22 mouse cellular contexts compared by ENCODE assay signal in genomic region chr5:114961590-114962360, GRCm38 (mm10). TPM values are rescaled to one million over a fixed set of nuclear protein-coding genes. Genes with fewer than 3 reads are reported as not detected.
DNase-seq lines count a peak whose midpoint lies in the region; ATAC-seq and TF ChIP-seq lines count a peak whose summit lies in the region.
"Had no signal": no experiment of that assay in that cellular context is flagged by ENCODE, and none has a peak within 500 bp of the region (broad histone marks: within the 10 kb centered on the region; RNA-seq: fewer than 3 reads in every experiment).

No protein-coding gene starts in this region.

- no peak overlapping the region for H3K4me3 ChIP-seq in lung, embryonic 16.5 days (ENCODE audit: low read length)
- H3K4me3 ChIP-seq in kidney, postnatal 0 days (replicated peaks; ENCODE audit: low read depth, low read length) = no peak overlapping the region
- H3K4me3 ChIP-seq: embryonic facial prominence, embryonic 13.5 days; limb, embryonic 10.5 days; neural tube, embryonic 12.5 days had no signal

- ATAC-seq in lung, embryonic 16.5 days (ENCODE audit: low read depth) = peak; percentile 62; the same call in 1 of the 2 replicates
- ATAC-seq in kidney, postnatal 0 days (replicated peaks; ENCODE audit: low FRiP score, low read depth) = peak; percentile 60
- ATAC-seq in CD4-positive, CD25-positive, alpha-beta regulatory T cell, adult 4 months = no peak
- no peak for ATAC-seq in granulocyte monocyte progenitor cell, adult 5-6 weeks (replicated peaks; ENCODE audit: poor library complexity, severe bottlenecking)

- no peak for TF ChIP-seq CTCF in kidney, postnatal 0 days (IDR thresholded peaks at IDR 0.05; ENCODE audit: low read depth)

- no peak overlapping the region for H3K4me2 ChIP-seq in lung, embryonic 16.5 days (ENCODE audit: low read depth, low read length)
- no peak overlapping the region for H3K4me2 ChIP-seq in kidney, postnatal 0 days (ENCODE audit: low read length)
- H3K4me2 ChIP-seq: embryonic facial prominence, embryonic 13.5 days; hindbrain, embryonic 14.5 days; neural tube, embryonic 12.5 days had no signal

- H3K9ac ChIP-seq in lung, embryonic 16.5 days (ENCODE audit: low read length) = no peak overlapping the region
- no peak overlapping the region for H3K9ac ChIP-seq in kidney, postnatal 0 days (ENCODE audit: low read depth, low read length)
- H3K9ac ChIP-seq: embryonic facial prominence, embryonic 13.5 days; hindbrain, embryonic 14.5 days; liver, embryonic 14.5 days; neural tube, embryonic 12.5 days had no signal

- H3K27ac ChIP-seq in lung, embryonic 16.5 days (ENCODE audit: low read length) = no peak overlapping the region
- H3K27ac ChIP-seq in kidney, postnatal 0 days = peak overlapping the region; percentile 57; the same call in 1 of the 2 replicates
- H3K27ac ChIP-seq: embryonic facial prominence, embryonic 13.5 days; hindbrain, embryonic 14.5 days; limb, embryonic 10.5 days; liver, embryonic 14.5 days; macrophage; neural tube, embryonic 12.5 days had no signal

- peaks cover 4% of the 10 kb centered on the region; the same call in 1 of the 2 replicates for H3K4me1 ChIP-seq in lung, embryonic 16.5 days (replicated peaks; ENCODE audit: control insufficient read depth, insufficient read depth, low read length)
- H3K4me1 ChIP-seq in kidney, postnatal 0 days (replicated peaks; ENCODE audit: insufficient read depth, low read length) = peaks cover 10% of the 10 kb centered on the region
- H3K4me1 ChIP-seq: neural tube, embryonic 12.5 days had no signal

- H3K27me3 ChIP-seq in lung, embryonic 16.5 days (ENCODE audit: control insufficient read depth, insufficient read depth, low read depth, low read length) = no peaks in the 10 kb centered on the region
- H3K27me3 ChIP-seq in kidney, postnatal 0 days (ENCODE audit: insufficient read depth, low read length) = no peaks in the 10 kb centered on the region
- H3K27me3 ChIP-seq: neural tube, embryonic 12.5 days had no signal

- DNase-seq in embryo, embryonic 10.5 days (ENCODE audit: low spot score) = peak; percentile 32
- DNase-seq in embryo, embryonic 10 days (ENCODE audit: low spot score) = no peak
- DNase-seq in lung, postnatal 14 days = no peak
- DNase-seq in forelimb bud, embryonic 11.5 days (ENCODE audit: low read depth, low spot score) = peak; percentile 33
- DNase-seq in kidney, postnatal 0 days (ENCODE audit: low spot score) = peak; percentile 73
- DNase-seq: adrenal gland, postnatal 14 days; cerebellum, adult 9-11 months; midbrain, embryonic 14.5 days; thymus, postnatal 36 days had no signal

- 28% methylated on average over 4 of the region's 4 CpGs for WGBS in lung, embryonic 16.5 days
- WGBS in kidney, postnatal 0 days = 17% methylated on average over 4 of the region's 4 CpGs

- no peaks in the 10 kb centered on the region for H3K36me3 ChIP-seq in lung, embryonic 16.5 days (ENCODE audit: control insufficient read depth, insufficient read depth, low read length)
- no peaks in the 10 kb centered on the region for H3K36me3 ChIP-seq in kidney, postnatal 0 days (ENCODE audit: insufficient read depth, low read length)
- H3K36me3 ChIP-seq: embryonic facial prominence, embryonic 13.5 days; limb, embryonic 10.5 days; neural tube, embryonic 12.5 days had no signal

- no peaks in the 10 kb centered on the region for H3K9me3 ChIP-seq in lung, embryonic 16.5 days (ENCODE audit: control insufficient read depth, low read length)
- H3K9me3 ChIP-seq in kidney, postnatal 0 days (replicated peaks; ENCODE audit: low read length) = no peaks in the 10 kb centered on the region
- H3K9me3 ChIP-seq: embryonic facial prominence, embryonic 13.5 days; limb, embryonic 10.5 days; neural tube, embryonic 12.5 days had no signal

RNA-seq across cellular contexts. Expression of gene Hnf1a, which starts 9.1 kb away (rescaled TPM):
- polyA plus RNA-seq in lung, embryonic 16.5 days (2015; fragmentation: Nextera tagmentation; extraction: Ambion mirVana) = 0.08 and 0.16 TPM in 2 replicates
- polyA plus RNA-seq in kidney, postnatal 0 days (2015; fragmentation: Nextera tagmentation; extraction: Ambion mirVana) = 10.8 and 12.5 TPM in 2 replicates
- polyA plus RNA-seq in CD4-positive, CD25-positive, alpha-beta regulatory T cell, adult 4 months (2017; shearing (Covaris generic)) = under 1 TPM in 1 of 2 experiments, not detected in 1; 0.09 TPM
- not detected in 2 replicates for total RNA-seq in granulocyte monocyte progenitor cell, adult 5-6 weeks (2014; fragmentation: Nextera tagmentation)
- total RNA-seq in granulocyte monocyte progenitor cell, adult 5-6 weeks (2017) = not detected in 2 replicates
- total RNA-seq: CH12.LX; layer of hippocampus, postnatal 25 days had no signal
- polyA plus RNA-seq: embryonic facial prominence, embryonic 13.5 days; forebrain, embryonic 11.5 days; heart, embryonic 14.5 days; hindbrain, embryonic 14.5 days; macrophage; midbrain, embryonic 14.5 days had no signal

RNA-seq across cellular contexts. Expression of gene 2210016L21Rik, which starts 19.8 kb away (rescaled TPM):
- 48.0 and 49.2 TPM in 2 replicates for polyA plus RNA-seq in lung, embryonic 16.5 days (2015; fragmentation: Nextera tagmentation; extraction: Ambion mirVana)
- polyA plus RNA-seq in kidney, postnatal 0 days (2015; fragmentation: Nextera tagmentation; extraction: Ambion mirVana) = 75.3 and 79.6 TPM in 2 replicates
- 10 to 100 TPM; 34.5 to 46.3 TPM for polyA plus RNA-seq in CD4-positive, CD25-positive, alpha-beta regulatory T cell, adult 4 months (2017; shearing (Covaris generic))
- 9.0 and 12.3 TPM in 2 replicates for total RNA-seq in granulocyte monocyte progenitor cell, adult 5-6 weeks (2014; fragmentation: Nextera tagmentation)
- 10.7 and 14.2 TPM in 2 replicates for total RNA-seq in granulocyte monocyte progenitor cell, adult 5-6 weeks (2017)

RNA-seq across cellular contexts. Expression of gene Oasl1, which starts 38.7 kb away (rescaled TPM):
- 0.50 and 0.85 TPM in 2 replicates for polyA plus RNA-seq in lung, embryonic 16.5 days (2015; fragmentation: Nextera tagmentation; extraction: Ambion mirVana)
- 3.1 and 3.2 TPM in 2 replicates for polyA plus RNA-seq in kidney, postnatal 0 days (2015; fragmentation: Nextera tagmentation; extraction: Ambion mirVana)
- 1 to 10 TPM; 5.8 to 9.1 TPM for polyA plus RNA-seq in CD4-positive, CD25-positive, alpha-beta regulatory T cell, adult 4 months (2017; shearing (Covaris generic))
- total RNA-seq in granulocyte monocyte progenitor cell, adult 5-6 weeks (2014; fragmentation: Nextera tagmentation) = 5.2 and 5.4 TPM in 2 replicates
- 0.73 and 1.8 TPM in 2 replicates for total RNA-seq in granulocyte monocyte progenitor cell, adult 5-6 weeks (2017)
- total RNA-seq: CH12.LX; layer of hippocampus, postnatal 25 days had no signal

RNA-seq across cellular contexts. Expression of gene Sppl3, which starts 49.2 kb away (rescaled TPM):
- 9.6 and 9.8 TPM in 2 replicates for polyA plus RNA-seq in lung, embryonic 16.5 days (2015; fragmentation: Nextera tagmentation; extraction: Ambion mirVana)
- polyA plus RNA-seq in kidney, postnatal 0 days (2015; fragmentation: Nextera tagmentation; extraction: Ambion mirVana) = 19.0 and 39.4 TPM in 2 replicates
- 10 to 100 TPM; 10.2 to 14.2 TPM for polyA plus RNA-seq in CD4-positive, CD25-positive, alpha-beta regulatory T cell, adult 4 months (2017; shearing (Covaris generic))
- total RNA-seq in granulocyte monocyte progenitor cell, adult 5-6 weeks (2014; fragmentation: Nextera tagmentation) = 42.8 and 43.9 TPM in 2 replicates
- 21.7 and 26.5 TPM in 2 replicates for total RNA-seq in granulocyte monocyte progenitor cell, adult 5-6 weeks (2017)

Comparison
In these comparisons a context has a peak if more than half of its experiments do, and no peak if none do; other contexts are left out.
1. DNase-seq: peak in embryo, embryonic 10.5 days (single experiment), forelimb bud, embryonic 11.5 days (single experiment) and kidney, postnatal 0 days (single experiment); none in embryo, embryonic 10 days (single experiment) and lung, postnatal 14 days (single experiment).
2. ATAC-seq: peak in lung, embryonic 16.5 days (single experiment) and kidney, postnatal 0 days (single experiment); none in CD4-positive, CD25-positive, alpha-beta regulatory T cell, adult 4 months (single experiment) and granulocyte monocyte progenitor cell, adult 5-6 weeks (single experiment).
3. RNA of gene Hnf1a, which starts 9.1 kb away (polyA plus RNA-seq): 10.8 to 12.5 TPM in kidney, postnatal 0 days; 0.09 TPM in CD4-positive, CD25-positive, alpha-beta regulatory T cell, adult 4 months and 0.08 to 0.16 TPM in lung, embryonic 16.5 days; every median in the first group is over 10 times any median in the second.